Mouse (Mus musculus) ES-Bruce4 (cell line): ENCODE data around the gene Lamc3.

ENCODE experiments used
- CTCF ChIP-seq: IDR thresholded peaks from one replicate; pipeline ENCODE4 v1.8.1; 2011; ENCODE audit warnings: low read depth, low read length
- EP300 ChIP-seq: IDR thresholded peaks from 2 replicates; pipeline ENCODE4 v1.6.1; 2011; ENCODE audit warnings: low read depth, low read length; ENCODE audit not compliant: insufficient read depth
- POLR2A ChIP-seq: IDR thresholded peaks from one replicate; pipeline ENCODE4 v1.8.1; 2011; ENCODE audit warnings: low read length; ENCODE audit not compliant: insufficient read depth

- no peak for TF ChIP-seq CTCF
- no peak for TF ChIP-seq POLR2A
- no peak for TF ChIP-seq EP300
These were observed 16.4 kb upstream of the Lamc3 start for GRCm38 (mm10) chr2:31870683-31871082.
